Comparison of ENCODE assay signal across 13 mouse cellular contexts in genomic region chr14:30124951-30125690, GRCm38 (mm10).
DNase-seq lines count a peak whose midpoint lies in the region; ATAC-seq lines count a peak whose summit lies in the region.
"Had no signal": no experiment of that assay in that cellular context is flagged by ENCODE, and none has a peak within 500 bp of the region (broad histone marks: within the 10 kb centered on the region; RNA-seq: fewer than 3 reads in every experiment).

No protein-coding gene starts in this region.

- H3K36me3 ChIP-seq in heart, embryonic 14.5 days (ENCODE audit: control insufficient read depth, insufficient read depth, low read length) = no peaks in the 10 kb centered on the region
- peaks cover 9% of the 10 kb centered on the region for H3K36me3 ChIP-seq in heart, embryonic 12.5 days
- H3K36me3 ChIP-seq: liver, embryonic 13.5 days; midbrain, embryonic 15.5 days had no signal

- H3K27ac ChIP-seq in heart, embryonic 14.5 days (replicated peaks in 1 of 2; ENCODE audit: control insufficient read depth in 1 of 2, insufficient read depth in 1 of 2, low read depth in 2 of 2, low read length in 2 of 2) = no peak overlapping the region
- H3K27ac ChIP-seq in heart, embryonic 12.5 days (ENCODE audit: poor library complexity, severe bottlenecking) = no peak overlapping the region
- H3K27ac ChIP-seq: liver, embryonic 13.5 days; midbrain, embryonic 15.5 days had no signal

- no peak for ATAC-seq in heart, embryonic 14.5 days (ENCODE audit: insufficient number of reproducible peaks, insufficient read depth, low FRiP score, low read depth)
- ATAC-seq in heart, embryonic 12.5 days (ENCODE audit: insufficient number of reproducible peaks, low FRiP score) = no peak
- peak; percentile 82 for ATAC-seq in megakaryocyte, adult 5-6 weeks (ENCODE audit: poor library complexity, severe bottlenecking)
- ATAC-seq: intestine, postnatal 0 days; midbrain, embryonic 15.5 days had no signal

- no peaks in the 10 kb centered on the region for H3K9me3 ChIP-seq in heart, embryonic 14.5 days (ENCODE audit: control insufficient read depth, low read length)
- H3K9me3 ChIP-seq in heart, embryonic 12.5 days (replicated peaks) = no peaks in the 10 kb centered on the region
- H3K9me3 ChIP-seq: liver, embryonic 13.5 days; midbrain, embryonic 15.5 days had no signal

- H3K4me2 ChIP-seq in heart, embryonic 14.5 days (ENCODE audit: low read length) = 0 out of 2 replicates have a peak overlapping the region, but pooled peaks have one; percentile 0
- H3K4me2 ChIP-seq in heart, embryonic 12.5 days = no peak overlapping the region
- H3K4me2 ChIP-seq: liver, embryonic 13.5 days; midbrain, embryonic 15.5 days had no signal

- DNase-seq in thymus, postnatal 0 days (ENCODE audit: low spot score) = peak; percentile 44
- DNase-seq in thymus, adult 18-20 months = no peak
- peak; percentile 41 for DNase-seq in thymus, postnatal 4 days
- DNase-seq in embryo, embryonic 10 days (ENCODE audit: low spot score) = no peak
- DNase-seq in adrenal gland, postnatal 14 days = no peak
- DNase-seq: cerebellum, postnatal 25 days; gastrocnemius, postnatal 36 days; liver, embryonic 13.5 days had no signal

- peaks cover 0 to 4% of the 10 kb centered on the region in 2 experiments; a peak in 1 of 4 replicates for H3K4me1 ChIP-seq in heart, embryonic 14.5 days (ENCODE audit: control insufficient read depth in 2 of 2, insufficient read depth in 2 of 2, low read length in 2 of 2)
- no peaks in the 10 kb centered on the region; the same call in 1 of the 2 replicates for H3K4me1 ChIP-seq in heart, embryonic 12.5 days (replicated peaks)
- H3K4me1 ChIP-seq: liver, embryonic 13.5 days; midbrain, embryonic 15.5 days had no signal

- no peaks in the 10 kb centered on the region for H3K27me3 ChIP-seq in heart, embryonic 14.5 days (ENCODE audit: control insufficient read depth, insufficient read depth, low read length)
- H3K27me3 ChIP-seq in heart, embryonic 12.5 days (replicated peaks) = no peaks in the 10 kb centered on the region
- H3K27me3 ChIP-seq: liver, embryonic 13.5 days; midbrain, embryonic 15.5 days had no signal

- WGBS in heart, embryonic 14.5 days = 56% methylated on average over 20 of the region's 20 CpGs
- WGBS in heart, embryonic 12.5 days = 66% methylated on average over 20 of the region's 20 CpGs

- H3K9ac ChIP-seq in heart, embryonic 14.5 days (ENCODE audit: low read length) = no peak overlapping the region
- H3K9ac ChIP-seq in heart, embryonic 12.5 days = no peak overlapping the region
- H3K9ac ChIP-seq: liver, embryonic 13.5 days; midbrain, embryonic 15.5 days had no signal

- H3K4me3 ChIP-seq in heart, embryonic 14.5 days (ENCODE audit: control insufficient read depth in 1 of 2, insufficient read depth in 1 of 2, low read depth in 1 of 2, low read length in 2 of 2) = no peak overlapping the region
- no peak overlapping the region for H3K4me3 ChIP-seq in heart, embryonic 12.5 days
- H3K4me3 ChIP-seq: liver, embryonic 13.5 days; midbrain, embryonic 15.5 days had no signal

Comparison
In these comparisons a context has a peak if more than half of its experiments do, and no peak if none do; other contexts are left out.
1. DNase-seq: peak in thymus, postnatal 0 days (single experiment) and thymus, postnatal 4 days (single experiment); none in thymus, adult 18-20 months (0 of 2), embryo, embryonic 10 days (single experiment) and adrenal gland, postnatal 14 days (single experiment).